Mouse (Mus musculus): ENCODE results near the gene Cyp3a13.

DNA sequence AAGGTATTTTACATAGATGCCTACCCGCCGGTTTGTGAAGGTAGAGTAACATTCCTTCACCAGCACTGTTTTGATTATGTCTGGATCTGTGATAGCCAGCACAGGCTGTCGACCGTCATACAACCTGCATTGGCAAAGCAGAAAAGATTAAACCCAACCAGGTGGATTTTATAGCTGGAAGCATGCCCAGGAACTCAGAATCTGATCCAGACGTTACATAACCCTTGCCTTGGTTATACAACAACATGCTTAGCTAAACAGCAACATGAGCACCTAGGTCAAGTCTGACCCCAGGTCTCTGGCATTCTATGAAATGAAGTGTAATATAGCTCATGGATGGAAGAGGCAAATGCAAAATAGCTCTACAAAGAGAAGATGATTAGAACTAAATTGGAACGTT is 5.9 kb downstream of the Cyp3a13 start:
- TF ChIP-seq ZNF384 (IDR thresholded peaks at IDR 0.05; ENCODE audit: low read depth, low read length) (no peak), HCFC1 (IDR thresholded peaks at IDR 0.05; ENCODE audit: borderline replicate concordance, insufficient read depth, low read length) (no peak), CHD2 (IDR thresholded peaks at IDR 0.05; ENCODE audit: low read depth, low read length) (no peak), ZC3H11A (IDR thresholded peaks at IDR 0.05; ENCODE audit: borderline replicate concordance, low read depth, low read length) (no peak), MAFK (IDR thresholded peaks at IDR 0.05; ENCODE audit: insufficient read depth, low read depth, low read length) (no peak)
